Mouse (Mus musculus): ENCODE results near the gene Kir3dl2. TPM values are rescaled to one million over a fixed set of nuclear protein-coding genes. Genes with fewer than 3 reads are reported as not detected.
"Not testable (repeated sequence)": the region's sequence is repeated elsewhere in the genome, so short reads cannot be mapped to it uniquely, and the experiment has no call there.

Kir3dl2 gene
- polyA plus RNA-seq (2012; rRNA removed) = not detected in 2 replicates

DNA sequence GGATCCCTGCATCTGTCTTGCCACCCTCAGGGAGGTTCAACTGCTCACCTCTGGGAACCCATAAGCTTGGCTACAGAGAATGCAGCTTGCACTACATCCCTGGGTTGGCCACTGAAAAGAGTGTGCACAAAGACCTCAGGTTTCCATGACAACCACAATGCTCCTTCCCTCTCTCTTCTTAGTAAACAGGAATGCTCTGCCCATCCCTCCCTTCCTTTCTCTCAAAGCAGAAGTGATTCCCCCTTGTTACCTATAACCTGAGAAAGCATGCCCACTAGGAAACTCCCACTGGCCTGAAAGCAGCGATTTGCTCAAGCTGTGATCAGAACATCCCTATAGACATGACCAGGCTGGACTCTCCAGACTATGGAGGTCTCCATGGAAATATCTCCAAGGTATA is at the start of gene Kir3dl2:
TSS of gene Kir3dl2 (minus strand) at position 101 of the 400 bp plus-strand sequence.
- WGBS = 80% methylated on average over 1 of the region's 1 CpGs
- not testable (repeated sequence) for DNase-seq (ENCODE audit: low read depth, low spot score)

DNA sequence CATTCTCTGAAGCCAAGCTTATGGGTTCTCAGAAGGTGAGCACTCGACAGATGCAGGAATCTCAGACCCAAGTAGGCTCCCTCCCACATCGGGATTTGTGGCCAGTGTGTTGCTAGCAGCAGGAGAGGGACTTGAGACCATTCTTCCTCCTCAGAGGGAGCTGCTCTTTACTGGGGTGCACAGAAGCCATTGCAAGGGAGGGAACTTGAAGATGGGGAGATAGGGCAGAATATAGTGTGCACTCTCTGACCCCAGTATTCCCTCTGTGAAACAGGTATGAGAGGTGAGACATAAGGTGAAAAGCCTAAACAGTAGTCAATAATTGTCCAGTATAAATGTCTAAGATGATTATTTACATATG is 47.0 kb upstream of the Kir3dl2 start:
- DNase-seq (ENCODE audit: low read depth, low spot score) = no peak
- WGBS = 45% methylated on average over 2 of the region's 2 CpGs

DNA sequence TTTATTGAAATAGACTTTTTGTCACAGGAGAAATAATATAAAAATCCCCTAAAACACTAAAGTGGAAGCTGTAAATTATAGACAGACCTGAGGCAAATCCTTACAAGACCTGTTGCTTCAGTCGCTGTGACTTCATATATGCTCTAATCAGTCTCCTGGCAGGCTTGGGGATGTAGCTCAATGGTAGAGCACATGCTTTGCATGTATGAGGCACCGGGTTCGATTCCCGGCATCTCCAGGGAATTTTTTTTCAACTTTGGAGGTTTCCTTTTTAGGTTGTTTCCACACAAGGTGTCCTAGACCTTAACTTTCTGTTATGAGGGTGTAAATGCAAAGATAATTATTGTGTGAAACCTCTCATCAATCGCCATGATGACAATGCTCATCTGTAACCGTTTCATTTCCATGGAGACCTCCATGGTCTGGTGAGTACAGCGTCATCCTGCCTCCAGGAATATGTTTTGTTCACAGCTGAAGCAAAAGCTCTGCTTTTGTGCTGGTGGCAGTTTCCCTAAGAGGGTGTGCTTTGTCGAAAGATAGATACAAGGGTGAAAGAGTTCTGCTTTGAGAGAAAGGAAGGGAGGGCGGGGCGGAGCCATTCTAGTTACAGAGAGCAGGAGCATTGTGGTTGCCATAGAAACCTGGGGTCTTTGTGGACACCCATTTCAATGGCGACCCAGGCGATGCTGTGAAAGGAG is 46.5 kb upstream of the Kir3dl2 start, which contains the start of gene Tceal3:
TSS of gene Tceal3 (plus strand) at position 644 of the 698 bp plus-strand sequence.
- WGBS = 53% methylated on average over 12 of the region's 12 CpGs
- no peak for DNase-seq (ENCODE audit: low read depth, low spot score)

DNA sequence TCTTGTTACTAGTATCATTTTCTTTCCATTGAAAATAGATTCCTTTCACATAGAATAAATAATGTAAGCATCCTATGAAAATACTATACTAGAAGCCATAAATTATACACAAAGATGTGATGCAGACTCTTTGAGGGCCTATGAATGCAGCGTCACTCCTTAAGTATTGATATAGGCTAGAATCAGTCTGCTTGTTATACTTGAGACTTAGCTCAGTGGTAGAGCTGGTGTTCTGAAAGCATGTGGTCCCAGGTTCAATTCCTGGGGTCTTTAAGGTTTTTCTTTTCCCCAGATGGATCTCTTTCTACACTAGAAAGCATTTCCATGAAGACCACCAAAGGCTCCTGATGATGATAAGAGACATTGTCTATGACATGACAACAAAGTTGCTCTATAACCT is 40.8 kb upstream of the Kir3dl2 start:
- DNase-seq (ENCODE audit: low read depth, low spot score) = no peak
- 84% methylated on average over 1 of the region's 1 CpGs for WGBS

DNA sequence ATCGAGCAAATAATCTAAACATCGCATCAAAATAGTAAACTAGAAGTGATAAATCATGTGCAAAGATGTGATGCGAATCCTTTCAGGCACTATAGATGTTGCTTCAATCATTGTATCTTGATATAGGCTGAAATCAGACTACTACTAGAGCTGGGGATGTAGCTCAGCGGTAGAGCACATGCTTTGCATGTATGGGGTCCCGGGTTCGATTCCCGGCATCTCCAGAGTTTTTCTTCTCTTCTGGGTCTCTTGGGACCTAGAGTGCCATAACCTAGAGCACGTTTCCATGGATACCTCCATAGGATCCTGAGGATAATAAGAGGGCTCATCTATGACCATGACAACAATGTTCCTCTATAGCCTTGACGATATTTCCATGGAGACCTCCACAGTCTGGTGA is 25.2 kb upstream of the Kir3dl2 start:
- DNase-seq (ENCODE audit: low read depth, low spot score) = not testable (repeated sequence)

DNA sequence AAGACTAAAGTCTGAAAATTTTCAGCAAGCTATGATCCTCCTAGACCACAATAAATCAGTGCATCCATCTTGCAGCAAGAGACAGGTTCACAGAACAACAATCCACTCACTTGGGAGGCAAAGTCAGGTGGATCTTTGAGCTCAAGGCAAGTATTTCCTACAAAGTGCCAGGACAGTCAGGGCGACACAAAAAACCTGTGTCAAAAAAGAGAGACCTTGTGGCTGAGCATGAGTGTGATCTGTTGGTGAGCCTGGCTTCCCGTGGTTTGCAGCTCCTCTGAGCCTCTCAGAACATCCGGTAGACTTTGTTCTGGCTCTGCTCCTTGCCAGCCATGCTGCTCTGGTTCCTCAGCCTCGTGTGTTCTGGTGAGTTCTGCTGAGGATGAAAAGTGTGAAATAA is 26.2 kb downstream of the Kir3dl2 start, which contains the start of gene Kir3dl1:
TSS of gene Kir3dl1 (plus strand) at position 301 of the 400 bp plus-strand sequence.
- DNase-seq (ENCODE audit: low read depth, low spot score) = not testable (repeated sequence)
- 71% methylated on average over 4 of the region's 4 CpGs for WGBS

More for the DNA sequence above, 25.2 kb upstream of the Kir3dl2 start:
- 88% methylated on average over 9 of the region's 9 CpGs for WGBS

Other genes starting within 250 kb of the Kir3dl2 start
- not detected in 2 replicates for gene Kir3dl1, start 26.1 kb downstream of the Kir3dl2 start, polyA plus RNA-seq (2012; rRNA removed)
- gene Tceal3, start 46.8 kb upstream of the Kir3dl2 start, polyA plus RNA-seq (2012; rRNA removed) = 0.88 and 1.1 TPM in 2 replicates
- 0.34 and 0.40 TPM in 2 replicates for gene Tceal1, start 163.9 kb upstream of the Kir3dl2 start, polyA plus RNA-seq (2012; rRNA removed)
- gene Morf4l2, start 199.6 kb upstream of the Kir3dl2 start, polyA plus RNA-seq (2012; rRNA removed) = 49.2 and 52.1 TPM in 2 replicates
- gene Glra4, start 236.1 kb upstream of the Kir3dl2 start, polyA plus RNA-seq (2012; rRNA removed) = not detected in 2 replicates

All from large intestine, adult 2 months (tissue).